Mouse (Mus musculus): ENCODE measurements at regions not wholly inside any gene's neighbourhood (a gene's known extent, or its start where the extent isn't known, plus 50 kb on each side); places are given as distances from the start of the nearest gene placed in this dataset.

GRCm38 (mm10) chr2:73996986-73997385 is 85.9 kb upstream of the Atp5g3 start:
- DNase-seq (ENCODE audit: extremely low spot score in 1 of 2, low spot score in 2 of 2): no peak
- no peak for TF ChIP-seq CTCF (IDR thresholded peaks at IDR 0.05)
- intact Hi-C loops (cut with DNase I): loop anchor here (10.0 kb wide), 2 partner anchors 72 to 222 kb away; partner anchors contain the start of gene Chn1
- no peak overlapping the region for H3K4me3 ChIP-seq
- no peak overlapping the region for H3K27ac ChIP-seq

GRCm38 (mm10) chr2:73991818-73992217 is 80.7 kb upstream of the Atp5g3 start:
- DNase-seq (ENCODE audit: extremely low spot score in 1 of 2, low spot score in 2 of 2): no peak
- Histone ChIP-seq H3K27ac (no peak overlapping the region), H3K4me3 (no peak overlapping the region)
- intact Hi-C loops (cut with DNase I): loop anchor here (10.0 kb wide), 2 partner anchors 67 to 217 kb away; partner anchors contain the start of gene Chn1
- no peak for TF ChIP-seq CTCF (IDR thresholded peaks at IDR 0.05)

GRCm38 (mm10) chr2:73987441-73988105 is 76.4 kb upstream of the Atp5g3 start:
- intact Hi-C loops (cut with DNase I): no loop called here
- Histone ChIP-seq H3K27ac (no peak overlapping the region), H3K4me3 (no peak overlapping the region)
- DNase-seq (ENCODE audit: extremely low spot score in 1 of 2, low spot score in 2 of 2): no peak
- TF ChIP-seq CTCF (IDR thresholded peaks at IDR 0.05): no peak

- Histone ChIP-seq H3K27ac (no peak overlapping the region), H3K4me3 (no peak overlapping the region)
- DNase-seq (ENCODE audit: extremely low spot score in 1 of 2, low spot score in 2 of 2): no peak
- intact Hi-C loops (cut with DNase I): no loop called here
- no peak for TF ChIP-seq CTCF (IDR thresholded peaks at IDR 0.05)
These were observed 74.8 kb upstream of the Atp5g3 start for GRCm38 (mm10) chr2:73985911-73986250.

GRCm38 (mm10) chr2:73985238-73985910 is 74.2 kb upstream of the Atp5g3 start:
- no peak for DNase-seq (ENCODE audit: extremely low spot score in 1 of 2, low spot score in 2 of 2)
- Histone ChIP-seq H3K4me3 (no peak overlapping the region), H3K27ac (no peak overlapping the region)
- TF ChIP-seq CTCF (IDR thresholded peaks at IDR 0.05): no peak
- intact Hi-C loops (cut with DNase I): no loop called here

- Histone ChIP-seq H3K27ac (no peak overlapping the region), H3K4me3 (no peak overlapping the region)
- TF ChIP-seq CTCF (IDR thresholded peaks at IDR 0.05): no peak
- intact Hi-C loops (cut with DNase I): no loop called here
- DNase-seq (ENCODE audit: extremely low spot score in 1 of 2, low spot score in 2 of 2): no peak
These were observed 72.0 kb upstream of the Atp5g3 start for GRCm38 (mm10) chr2:73983166-73983565.

- TF ChIP-seq CTCF (IDR thresholded peaks at IDR 0.05): no peak
- intact Hi-C loops (cut with DNase I): no loop called here
- H3K27ac ChIP-seq: no peak overlapping the region
These were observed 66.9 kb upstream of the Atp5g3 start for GRCm38 (mm10) chr2:73978072-73978471.

GRCm38 (mm10) chr2:73973774-73974173 is 62.6 kb upstream of the Atp5g3 start:
- intact Hi-C loops (cut with DNase I): no loop called here
- no peak for TF ChIP-seq CTCF (IDR thresholded peaks at IDR 0.05)

More at GRCm38 (mm10) chr2:73978072-73978471, 66.9 kb upstream of the Atp5g3 start:
- no peak for DNase-seq (ENCODE audit: extremely low spot score in 1 of 2, low spot score in 2 of 2)
- no peak overlapping the region for H3K4me3 ChIP-seq

GRCm38 (mm10) chr2:73967618-73968017 is 56.5 kb upstream of the Atp5g3 start:
- intact Hi-C loops (cut with DNase I): loop anchor here (2.0 kb wide), 1 partner anchor 31 kb away; no protein-coding TSS in a partner anchor

More at GRCm38 (mm10) chr2:73973774-73974173, 62.6 kb upstream of the Atp5g3 start:
- no peak overlapping the region for H3K27ac ChIP-seq
- H3K4me3 ChIP-seq: no peak overlapping the region
- no peak for DNase-seq (ENCODE audit: extremely low spot score in 1 of 2, low spot score in 2 of 2)

GRCm38 (mm10) chr2:73965595-73965994 is 54.5 kb upstream of the Atp5g3 start:
- TF ChIP-seq CTCF (IDR thresholded peaks at IDR 0.05): peak; percentile 83
- H3K27ac ChIP-seq: no peak overlapping the region
- DNase-seq (ENCODE audit: extremely low spot score in 1 of 2, low spot score in 2 of 2): peak; percentile 24 to 29
- intact Hi-C loops (cut with DNase I): loop anchor here (1.0 kb wide), 1 partner anchor 697 kb away; no protein-coding TSS in a partner anchor
- no peak overlapping the region for H3K4me3 ChIP-seq

More at GRCm38 (mm10) chr2:73967618-73968017, 56.5 kb upstream of the Atp5g3 start:
- DNase-seq (ENCODE audit: extremely low spot score in 1 of 2, low spot score in 2 of 2): no peak
- TF ChIP-seq CTCF (IDR thresholded peaks at IDR 0.05): no peak
- no peak overlapping the region for H3K27ac ChIP-seq
- H3K4me3 ChIP-seq: no peak overlapping the region

Measured in left cerebral cortex, adult 2 months (tissue).